Mouse (Mus musculus) E14TG2a.4 (cell line): ENCODE measurements around the gene D630003M21Rik.

Experiments
- H3K27me3 ChIP-seq: 2 replicates; pipeline ENCODE4 v1.6.1; 2014; ENCODE audit warnings: low read length, control low read depth; ENCODE audit not compliant: insufficient read depth
- H3K36me3 ChIP-seq: 2 replicates; pipeline ENCODE4 v1.6.1; 2014; ENCODE audit warnings: low read length, control low read depth; ENCODE audit not compliant: insufficient read depth
- H3K4me1 ChIP-seq: replicated peaks from 2 replicates; pipeline ENCODE4 v1.6.1; 2014; ENCODE audit warnings: low read depth, low read length, control low read depth
- H3K4me3 ChIP-seq: replicated peaks from 2 replicates; pipeline ENCODE4 v1.5.1; 2014; ENCODE audit warnings: mild to moderate bottlenecking, low read length
- H3K9me3 ChIP-seq: 2 replicates; pipeline ENCODE4 v1.6.1; 2014; ENCODE audit warnings: low read length, control low read depth
- CTCF ChIP-seq: conservative IDR thresholded peaks from 2 replicates; pipeline ENCODE4 v1.5.1; 2014; ENCODE audit warnings: low read length
- NANOG ChIP-seq: IDR thresholded peaks from 2 replicates; pipeline ENCODE4 v1.6.1; 2014; ENCODE audit warnings: borderline replicate concordance, low read length, mixed read lengths
- POU5F1 ChIP-seq: IDR thresholded peaks from 2 replicates; pipeline ENCODE4 v1.6.1; 2014; ENCODE audit warnings: low read length, borderline replicate concordance

Gene D630003M21Rik

DNA sequence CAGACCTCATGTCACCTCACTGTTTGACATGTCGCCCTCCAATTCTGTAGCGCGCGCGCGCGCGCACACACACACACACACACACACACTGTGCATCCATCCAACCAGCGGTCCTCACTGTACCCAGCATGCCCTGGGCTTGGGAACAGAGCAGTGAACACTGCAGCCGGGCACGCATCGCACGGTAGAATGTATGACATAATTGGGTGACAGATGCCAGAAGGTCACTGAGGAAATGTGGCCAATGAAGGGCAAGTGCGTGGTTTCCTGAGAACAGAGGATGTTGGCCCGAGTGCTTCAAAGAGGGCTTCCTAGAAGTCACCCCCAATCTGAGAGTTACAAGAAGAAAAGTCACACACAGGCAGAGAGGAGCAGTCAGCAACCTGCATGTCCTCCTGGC lies 54.1 kb downstream of the D630003M21Rik start:
- Histone ChIP-seq H3K36me3 (no peaks in the 10 kb centered on the region), H3K4me1 (peaks cover 48% of the 10 kb centered on the region), H3K4me3 (no peak overlapping the region), H3K9me3 (peaks cover 8% of the 10 kb centered on the region; the same call in 1 of the 2 replicates), H3K27me3 (0 out of 2 replicates have a peak, but pooled peaks cover 2% of the 10 kb centered on the region)
- no peak for TF ChIP-seq POU5F1
- TF ChIP-seq CTCF, result no peak
- no peak for TF ChIP-seq NANOG

DNA sequence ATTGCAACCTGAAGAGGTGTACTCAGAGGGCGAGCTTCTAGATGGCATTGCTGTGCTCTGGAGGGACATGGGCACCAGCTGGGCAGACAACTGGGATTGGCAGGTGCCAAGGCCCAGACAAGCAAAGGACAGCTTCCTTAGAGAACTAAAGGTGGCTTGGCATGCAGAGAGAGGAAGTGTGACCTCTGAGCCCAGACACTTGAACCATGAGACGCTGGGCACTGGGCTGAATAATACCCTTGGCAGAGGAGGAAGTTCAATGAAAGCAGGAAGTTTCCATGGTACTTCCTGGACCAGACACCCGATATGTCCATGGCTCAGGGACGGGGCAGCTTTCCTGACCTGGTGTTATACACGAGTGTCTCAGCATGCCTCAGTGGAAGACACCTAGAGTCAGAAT lies 54.6 kb downstream of the D630003M21Rik start:
- Histone ChIP-seq H3K27me3 (0 out of 2 replicates have a peak, but pooled peaks cover 2% of the 10 kb centered on the region), H3K4me1 (peaks cover 47% of the 10 kb centered on the region), H3K9me3 (peaks cover 8% of the 10 kb centered on the region; the same call in 1 of the 2 replicates), H3K36me3 (no peaks in the 10 kb centered on the region), H3K4me3 (no peak overlapping the region)
- TF ChIP-seq POU5F1 (no peak), NANOG (no peak), CTCF (no peak)

DNA sequence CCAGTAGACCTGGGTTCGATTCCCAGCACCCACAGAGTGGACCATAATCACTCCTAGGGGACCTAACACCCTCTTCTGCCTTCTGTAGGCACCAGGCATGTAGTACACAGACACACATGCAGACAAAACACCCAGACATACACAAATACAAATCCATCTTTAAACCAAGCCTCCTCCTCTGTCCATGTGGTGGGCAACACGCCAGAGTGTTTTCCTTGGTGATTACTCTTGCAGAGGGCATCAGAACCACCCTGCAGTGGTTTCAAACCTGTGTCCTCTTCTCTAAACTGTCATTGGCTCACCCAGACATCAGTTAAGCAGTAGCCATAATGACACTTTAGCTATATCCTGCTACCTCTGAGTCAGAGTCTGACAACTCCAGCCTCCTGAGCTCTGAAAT lies 58.6 kb downstream of the D630003M21Rik start:
- Histone ChIP-seq H3K36me3 (no peaks in the 10 kb centered on the region), H3K4me1 (peaks cover 27% of the 10 kb centered on the region), H3K27me3 (0 out of 2 replicates have a peak, but pooled peaks cover 2% of the 10 kb centered on the region), H3K9me3 (peaks cover 8% of the 10 kb centered on the region; the same call in 1 of the 2 replicates), H3K4me3 (no peak overlapping the region)
- TF ChIP-seq POU5F1 (no peak), NANOG (no peak)

DNA sequence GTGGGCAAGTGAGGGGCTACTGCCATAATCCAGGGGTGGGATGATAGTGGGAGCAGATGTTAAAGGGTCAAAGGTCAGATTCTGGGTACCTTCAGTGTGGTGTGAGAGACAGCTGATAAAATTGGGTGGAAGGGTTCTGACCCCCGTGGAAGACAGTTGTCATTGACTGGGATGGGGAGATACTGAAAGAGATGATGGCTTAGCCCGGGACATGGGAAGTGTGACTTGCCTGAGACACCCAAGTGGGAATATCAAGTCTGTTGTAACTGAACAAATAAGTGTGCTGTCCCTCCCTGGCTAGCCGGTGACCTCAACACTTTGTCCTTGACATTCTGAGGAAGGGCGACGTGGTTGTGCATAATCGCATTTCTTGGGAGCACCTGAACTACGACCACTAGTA lies 59.3 kb downstream of the D630003M21Rik start:
- no peak for TF ChIP-seq NANOG
- TF ChIP-seq POU5F1, result no peak
- no peak for TF ChIP-seq CTCF
- peaks cover 3% of the 10 kb centered on the region; the same call in 1 of the 2 replicates for H3K9me3 ChIP-seq
- no peaks in the 10 kb centered on the region for H3K36me3 ChIP-seq

DNA sequence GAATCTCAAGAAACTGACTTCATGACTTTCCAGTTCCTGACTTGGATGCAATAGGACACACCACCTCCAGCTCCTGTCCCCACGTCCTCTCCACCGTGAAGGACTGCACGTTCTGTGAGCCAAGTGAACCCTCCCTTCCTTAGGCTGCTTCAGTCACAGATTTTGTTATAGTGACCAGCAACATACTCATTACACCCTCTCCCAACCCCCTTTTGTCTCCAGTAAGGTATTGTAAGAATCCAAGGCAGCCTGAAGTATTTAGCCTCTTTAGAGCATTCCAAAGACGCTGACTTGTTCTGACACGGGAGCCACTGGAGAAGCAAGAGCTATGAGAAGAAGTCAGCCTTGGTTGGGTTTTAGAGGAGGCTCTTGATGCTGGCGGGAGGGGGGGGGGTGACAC lies 59.7 kb downstream of the D630003M21Rik start:
- H3K4me1 ChIP-seq, result peaks cover 27% of the 10 kb centered on the region
- TF ChIP-seq CTCF, result no peak

More for the DNA sequence above, 59.3 kb downstream of the D630003M21Rik start:
- H3K4me1 ChIP-seq, result peaks cover 27% of the 10 kb centered on the region
- H3K4me3 ChIP-seq, result no peak overlapping the region
- H3K27me3 ChIP-seq, result 0 out of 2 replicates have a peak, but pooled peaks cover 2% of the 10 kb centered on the region

DNA sequence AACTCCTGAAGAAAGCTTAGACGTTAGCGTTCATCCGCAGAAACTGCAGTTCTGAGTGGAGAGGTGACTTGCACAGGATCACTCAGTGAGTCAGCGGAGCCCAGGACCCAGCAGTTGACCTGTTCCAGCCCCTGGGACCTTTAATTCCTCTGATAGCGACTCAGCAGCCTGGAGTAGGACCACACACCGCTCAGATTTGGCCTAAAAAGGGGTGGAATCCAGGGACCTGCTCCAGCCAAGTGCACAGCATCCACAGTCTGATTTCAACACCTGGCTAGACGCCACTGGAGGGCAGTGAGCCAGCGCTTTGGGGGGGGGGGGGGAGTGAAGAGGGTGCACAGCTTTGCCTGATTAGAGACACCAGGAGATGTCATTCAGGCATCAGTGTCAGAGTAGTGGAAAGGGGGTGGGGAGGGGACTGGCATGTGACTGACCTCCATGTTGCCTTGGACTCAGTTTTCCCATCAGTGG lies 60.2 kb downstream of the D630003M21Rik start:
- H3K9me3 ChIP-seq, result no peaks in the 10 kb centered on the region
- no peaks in the 10 kb centered on the region for H3K36me3 ChIP-seq
- H3K4me3 ChIP-seq, result no peak overlapping the region
- peaks cover 27% of the 10 kb centered on the region for H3K4me1 ChIP-seq
- TF ChIP-seq NANOG, result no peak
- TF ChIP-seq CTCF, result no peak
- no peak for TF ChIP-seq POU5F1
- no peaks in the 10 kb centered on the region for H3K27me3 ChIP-seq

More for the DNA sequence above, 59.7 kb downstream of the D630003M21Rik start:
- Histone ChIP-seq H3K9me3 (no peaks in the 10 kb centered on the region), H3K36me3 (no peaks in the 10 kb centered on the region), H3K4me3 (no peak overlapping the region), H3K27me3 (0 out of 2 replicates have a peak, but pooled peaks cover 1% of the 10 kb centered on the region)

DNA sequence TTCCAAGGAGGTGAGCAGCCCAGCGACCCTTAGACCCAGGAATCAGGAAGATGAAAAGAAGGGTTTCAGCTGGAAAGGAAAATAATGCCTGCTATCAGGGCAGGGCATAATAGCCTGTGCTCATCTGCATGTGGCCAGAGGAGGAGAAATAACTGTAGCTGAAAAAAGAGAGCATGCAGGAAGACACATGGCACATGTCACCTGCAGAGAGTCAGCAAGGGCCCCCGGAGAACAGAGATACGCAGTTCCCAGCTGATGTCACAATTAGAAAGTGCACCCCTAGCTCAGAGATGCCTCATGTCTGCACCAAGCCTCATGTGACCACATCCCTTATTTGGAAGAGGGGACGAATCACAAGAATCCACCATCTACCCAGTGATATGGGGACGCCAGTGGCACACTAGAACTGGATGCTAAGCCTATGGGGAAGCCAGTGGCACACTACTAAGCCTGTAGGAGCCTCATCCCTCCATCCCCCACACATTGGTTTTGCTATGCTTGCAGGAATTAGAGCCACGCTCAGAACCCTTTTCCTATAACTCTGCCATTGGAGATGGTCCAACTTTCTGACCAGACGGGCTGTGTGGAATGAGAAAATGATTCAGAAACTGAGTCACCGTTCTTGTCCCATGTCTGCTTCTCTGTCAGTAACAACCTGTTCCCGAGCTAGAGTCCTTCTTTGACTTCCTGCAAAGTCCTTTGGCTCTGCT lies 61.4 kb downstream of the D630003M21Rik start:
- H3K4me3 ChIP-seq, result no peak overlapping the region
- H3K36me3 ChIP-seq, result no peaks in the 10 kb centered on the region
- no peaks in the 10 kb centered on the region for H3K9me3 ChIP-seq
- H3K27me3 ChIP-seq, result no peaks in the 10 kb centered on the region
- peaks cover 27% of the 10 kb centered on the region for H3K4me1 ChIP-seq
- no peak for TF ChIP-seq CTCF
- no peak for TF ChIP-seq NANOG
- no peak for TF ChIP-seq POU5F1

DNA sequence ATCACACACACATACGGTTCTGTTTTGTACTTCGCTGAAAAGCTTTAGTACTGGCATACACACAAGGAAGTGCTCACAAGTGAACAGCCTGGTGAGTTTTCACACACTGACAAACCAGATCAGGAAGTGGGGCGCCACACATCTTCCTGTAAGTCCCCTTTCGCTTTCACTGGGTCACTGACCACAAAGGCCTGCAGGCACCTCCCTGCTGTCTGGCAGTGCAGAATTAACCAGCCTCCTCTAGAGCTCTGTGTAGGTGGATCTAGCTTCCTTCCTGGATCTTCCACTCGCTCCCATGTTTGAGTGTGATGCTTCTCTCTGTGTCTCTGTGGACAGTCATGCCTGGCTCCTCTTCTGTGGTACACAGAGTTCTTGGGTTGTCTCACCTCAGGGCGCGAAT lies 62.4 kb downstream of the D630003M21Rik start:
- H3K4me3 ChIP-seq, result no peak overlapping the region
- H3K9me3 ChIP-seq, result no peaks in the 10 kb centered on the region
- no peaks in the 10 kb centered on the region for H3K27me3 ChIP-seq
- TF ChIP-seq POU5F1, result no peak
- no peak for TF ChIP-seq CTCF
- no peak for TF ChIP-seq NANOG
- peaks cover 35% of the 10 kb centered on the region for H3K4me1 ChIP-seq
- H3K36me3 ChIP-seq, result no peaks in the 10 kb centered on the region

DNA sequence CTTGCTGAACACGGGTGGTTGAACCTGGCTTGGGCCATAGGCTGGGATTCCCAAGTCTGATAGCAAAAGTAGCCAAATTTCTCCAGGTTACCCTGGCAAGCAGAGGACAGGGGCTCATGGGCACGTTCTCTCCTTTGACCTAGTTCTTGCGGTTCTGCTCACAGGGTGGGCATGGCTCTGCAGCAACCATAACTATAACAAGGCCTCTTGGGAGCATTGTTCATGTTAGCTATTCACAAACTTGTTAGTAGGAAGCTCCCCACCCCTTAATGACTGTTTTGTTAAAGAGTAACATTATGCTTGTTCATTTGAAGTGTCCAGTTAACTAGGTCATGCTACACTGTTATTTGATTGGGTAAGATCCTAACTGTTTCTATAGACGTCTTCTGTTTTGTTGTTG lies 63.2 kb downstream of the D630003M21Rik start:
- TF ChIP-seq POU5F1 (no peak), NANOG (no peak), CTCF (no peak)
- H3K9me3 ChIP-seq, result no peaks in the 10 kb centered on the region
- H3K4me1 ChIP-seq, result peaks cover 39% of the 10 kb centered on the region
- no peaks in the 10 kb centered on the region for H3K27me3 ChIP-seq
- no peak overlapping the region for H3K4me3 ChIP-seq
- H3K36me3 ChIP-seq, result no peaks in the 10 kb centered on the region
